Mouse (Mus musculus) liver, embryonic 15.5 days (tissue): ENCODE results near the gene Atp2b4. TPM values are rescaled to one million over a fixed set of nuclear protein-coding genes. Genes with fewer than 3 reads are reported as not detected.
"Not testable (repeated sequence)": the region's sequence is repeated elsewhere in the genome, so short reads cannot be mapped to it uniquely, and the experiment has no call there.

Experiments used
- ATAC-seq: fragments of 200-750 bp; cut with Nextera tagmentation; 2 replicates; pipeline ENCODE4 v1.8.0; 2017; ENCODE audit warnings: moderate number of reproducible peaks, mild to moderate bottlenecking, moderate library complexity; ENCODE audit not compliant: insufficient read depth
- H3K27ac ChIP-seq: fragments of 300-500 bp; sonication (generic); replicated peaks from 2 replicates; pipeline ENCODE4 v1.5.1; 2015; ENCODE audit warnings: mild to moderate bottlenecking, inconsistent platforms
- H3K27me3 ChIP-seq: fragments of 300-500 bp; sonication (generic); 2 replicates; pipeline ENCODE4 v1.6.1; 2015; ENCODE audit warnings: mild to moderate bottlenecking, inconsistent platforms
- H3K36me3 ChIP-seq: fragments of 300-500 bp; sonication (generic); replicated peaks from 2 replicates; pipeline ENCODE4 v1.6.1; 2015; ENCODE audit warnings: moderate library complexity, mild to moderate bottlenecking, inconsistent platforms
- H3K4me1 ChIP-seq: fragments of 300-500 bp; sonication (generic); replicated peaks from 2 replicates; pipeline ENCODE4 v1.6.1; 2015; ENCODE audit warnings: inconsistent platforms
- H3K4me2 ChIP-seq: fragments of 300-500 bp; sonication (generic); 2 replicates; pipeline ENCODE4 v1.6.1; 2015; ENCODE audit warnings: moderate library complexity, mild to moderate bottlenecking, inconsistent platforms
- H3K4me3 ChIP-seq: fragments of 300-500 bp; sonication (generic); replicated peaks from 2 replicates; pipeline ENCODE4 v1.5.1; 2015; ENCODE audit warnings: mild to moderate bottlenecking, inconsistent platforms
- H3K9ac ChIP-seq: fragments of 300-500 bp; sonication (generic); 2 replicates; pipeline ENCODE4 v1.6.1; 2015; ENCODE audit warnings: moderate library complexity, mild to moderate bottlenecking, inconsistent platforms
- H3K9me3 ChIP-seq: fragments of 300-500 bp; sonication (generic); replicated peaks from 2 replicates; pipeline ENCODE4 v1.6.1; 2016; ENCODE audit warnings: inconsistent platforms
- WGBS: fragments of 180-500 bp; shearing (Covaris S2); methylation state at CpG from one replicate; pipeline ENCODE4 v1.1.7; 2015; ENCODE audit warnings: mixed read lengths; ENCODE audit not compliant: insufficient replicate concordance; 5-methylcytosine and 5-hydroxymethylcytosine counted together
- polyA plus RNA-seq: library from polyadenylated mRNA; unstranded; fragments of >200 nt; fragmentation: Nextera tagmentation; extraction: Ambion mirVana; gene quantifications from 2 replicates; pipeline ENCODE4 v1.2.1, GENCODE M21; 2015

The Atp2b4 gene
- polyA plus RNA-seq, 1 experiment from 2014 or later = 37.6 TPM

GRCm38 (mm10) chr1:133670190-133670589, 130.7 kb downstream of the Atp2b4 start:
- H3K4me2 ChIP-seq = no peak overlapping the region
- ATAC-seq = no peak
- no peaks in the 10 kb centered on the region for H3K36me3 ChIP-seq
- no peaks in the 10 kb centered on the region for H3K9me3 ChIP-seq
- no peak overlapping the region for H3K9ac ChIP-seq
- no peak overlapping the region for H3K4me3 ChIP-seq
- 63% methylated on average over 12 of the region's 12 CpGs for WGBS
- H3K27ac ChIP-seq = no peak overlapping the region
- peaks cover 4% of the 10 kb centered on the region; the same call in 1 of the 2 replicates for H3K27me3 ChIP-seq
- H3K4me1 ChIP-seq = no peaks in the 10 kb centered on the region

GRCm38 (mm10) chr1:133668618-133669017, 132.2 kb downstream of the Atp2b4 start:
- no peak overlapping the region for H3K27ac ChIP-seq
- H3K4me3 ChIP-seq = no peak overlapping the region
- peaks cover 6% of the 10 kb centered on the region; the same call in 1 of the 2 replicates for H3K4me1 ChIP-seq
- H3K4me2 ChIP-seq = no peak overlapping the region
- H3K27me3 ChIP-seq = no peaks in the 10 kb centered on the region
- no peaks in the 10 kb centered on the region for H3K36me3 ChIP-seq
- WGBS = 72% methylated on average over 3 of the region's 3 CpGs
- no peaks in the 10 kb centered on the region for H3K9me3 ChIP-seq
- ATAC-seq = no peak
- no peak overlapping the region for H3K9ac ChIP-seq

- H3K27me3 ChIP-seq = no peaks in the 10 kb centered on the region
- H3K4me1 ChIP-seq = peaks cover 6% of the 10 kb centered on the region; the same call in 1 of the 2 replicates
- H3K27ac ChIP-seq = no peak overlapping the region
- no peaks in the 10 kb centered on the region for H3K9me3 ChIP-seq
- WGBS = 79% methylated on average over 7 of the region's 7 CpGs
- no peak for ATAC-seq
- H3K4me3 ChIP-seq = no peak overlapping the region
- H3K9ac ChIP-seq = no peak overlapping the region
- H3K36me3 ChIP-seq = no peaks in the 10 kb centered on the region
- no peak overlapping the region for H3K4me2 ChIP-seq
Observed at GRCm38 (mm10) chr1:133667721-133668120, 133.1 kb downstream of the Atp2b4 start.

- H3K9ac ChIP-seq, H3K27ac ChIP-seq, H3K27me3 ChIP-seq, H3K4me1 ChIP-seq, H3K36me3 ChIP-seq, H3K4me3 ChIP-seq, H3K9me3 ChIP-seq, ATAC-seq: not testable (repeated sequence)
- H3K4me2 ChIP-seq = 0 out of 2 replicates have a peak overlapping the region, but pooled peaks have one; percentile 41
- 63% methylated on average over 7 of the region's 8 CpGs for WGBS
Observed at GRCm38 (mm10) chr1:133665713-133666112, 135.1 kb downstream of the Atp2b4 start.

GRCm38 (mm10) chr1:133664203-133664970, 136.5 kb downstream of the Atp2b4 start:
- no peak overlapping the region for H3K9ac ChIP-seq
- peak overlapping the region; percentile 34 for H3K4me3 ChIP-seq
- H3K27me3 ChIP-seq = no peaks in the 10 kb centered on the region
- H3K4me1 ChIP-seq = peaks cover 16% of the 10 kb centered on the region
- 60% methylated on average over 11 of the region's 11 CpGs for WGBS
- no peak for ATAC-seq
- peak overlapping the region; percentile 41 for H3K4me2 ChIP-seq
- peaks cover 3% of the 10 kb centered on the region; the same call in 1 of the 2 replicates for H3K36me3 ChIP-seq
- peak overlapping the region; percentile 67 for H3K27ac ChIP-seq
- no peaks in the 10 kb centered on the region for H3K9me3 ChIP-seq

DNA sequence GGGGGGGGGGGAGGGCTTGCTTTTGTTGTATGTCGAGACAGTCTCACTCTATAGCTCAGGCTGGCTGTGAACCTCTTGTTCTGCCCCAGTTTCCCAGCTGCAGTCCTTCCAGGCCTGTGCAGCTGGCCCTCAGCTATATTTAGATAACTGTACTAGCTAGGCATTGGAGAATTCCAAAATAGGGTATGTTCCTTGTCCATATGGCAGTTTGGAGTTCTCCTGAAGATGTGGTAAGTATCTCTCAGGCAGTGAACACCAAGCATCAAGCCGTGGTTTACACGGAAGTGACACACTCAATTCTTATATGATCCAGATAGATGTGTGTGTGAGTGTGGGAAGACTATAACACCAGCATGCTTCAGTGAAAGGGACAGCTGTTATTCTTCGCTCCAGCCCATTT, 137.4 kb downstream of the Atp2b4 start:
- 69% methylated on average over 4 of the region's 4 CpGs for WGBS
- H3K4me2 ChIP-seq = no peak overlapping the region
- H3K4me1 ChIP-seq = peaks cover 26% of the 10 kb centered on the region
- ATAC-seq = no peak
- H3K9ac ChIP-seq = no peak overlapping the region
- H3K27me3 ChIP-seq = no peaks in the 10 kb centered on the region
- H3K36me3 ChIP-seq = peaks cover 12% of the 10 kb centered on the region
- H3K9me3 ChIP-seq = no peaks in the 10 kb centered on the region
- H3K27ac ChIP-seq = 0 out of 2 replicates have a peak overlapping the region, but pooled peaks have one; percentile 67
- H3K4me3 ChIP-seq = no peak overlapping the region

GRCm38 (mm10) chr1:133662941-133663340, 137.9 kb downstream of the Atp2b4 start:
- no peak overlapping the region for H3K4me3 ChIP-seq
- H3K4me2 ChIP-seq = no peak overlapping the region
- no peak overlapping the region for H3K27ac ChIP-seq
- ATAC-seq = no peak
- H3K36me3 ChIP-seq = peaks cover 17% of the 10 kb centered on the region
- WGBS = 85% methylated on average over 7 of the region's 7 CpGs
- no peak overlapping the region for H3K9ac ChIP-seq
- H3K27me3 ChIP-seq = no peaks in the 10 kb centered on the region
- H3K9me3 ChIP-seq = no peaks in the 10 kb centered on the region
- H3K4me1 ChIP-seq = peaks cover 26% of the 10 kb centered on the region

- peak within 1 kb of the TSS; percentile 93 for H3K9ac ChIP-seq
- peaks cover 40% of the 10 kb centered on the region for H3K4me1 ChIP-seq
- H3K36me3 ChIP-seq = peaks cover 31% of the 10 kb centered on the region
- H3K9me3 ChIP-seq = no peaks in the 10 kb centered on the region
- H3K27me3 ChIP-seq = no peaks in the 10 kb centered on the region
- peak within 1 kb of the TSS; percentile 90 for H3K4me3 ChIP-seq
- H3K4me2 ChIP-seq = peak within 1 kb of the TSS; percentile 76
- WGBS = 2% methylated on average over 26 of the region's 26 CpGs
- peak; percentile 99 for ATAC-seq
- H3K27ac ChIP-seq = peak within 1 kb of the TSS; percentile 87
Observed at GRCm38 (mm10) chr1:133661203-133661933, 139.5 kb downstream of the Atp2b4 start, which contains the start of gene Gm38394. TSS of gene Gm38394 (minus strand) at chr1:133661318.

- under 1% methylated on average over 41 of the region's 41 CpGs for WGBS
Observed at GRCm38 (mm10) chr1:133660466-133661202, 140.2 kb downstream of the Atp2b4 start, which contains the start of gene Zbed6. TSS of gene Zbed6 (minus strand) at chr1:133660885.

DNA sequence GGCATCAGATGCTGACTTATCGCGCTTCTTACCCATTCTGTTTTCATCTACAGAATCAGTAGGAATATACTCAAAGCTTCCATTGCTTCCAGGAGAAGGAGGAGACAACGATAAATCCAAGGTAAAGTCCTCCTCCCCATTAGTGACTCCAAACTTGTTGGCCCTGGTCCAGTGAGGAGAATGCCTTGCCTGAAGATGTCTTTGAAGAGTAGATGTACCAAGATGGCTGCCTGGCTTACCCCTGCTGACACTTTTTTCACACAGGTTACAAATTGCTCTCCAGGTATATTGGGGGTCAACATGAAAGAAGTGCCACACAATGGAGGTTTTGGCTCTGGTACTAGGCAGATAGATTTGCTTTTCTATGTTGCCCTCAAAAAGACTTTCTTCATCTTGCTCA, 142.0 kb downstream of the Atp2b4 start:
- peaks cover 41% of the 10 kb centered on the region for H3K36me3 ChIP-seq
- 92% methylated on average over 3 of the region's 3 CpGs for WGBS

More at GRCm38 (mm10) chr1:133660466-133661202, 140.2 kb downstream of the Atp2b4 start, which contains the start of gene Zbed6:
- H3K4me3 ChIP-seq = peak within 1 kb of the TSS; percentile 90
- H3K9ac ChIP-seq = peak within 1 kb of the TSS; percentile 93
- H3K27me3 ChIP-seq = no peaks in the 10 kb centered on the region
- peak within 1 kb of the TSS; percentile 87 for H3K27ac ChIP-seq
- peaks cover 40% of the 10 kb centered on the region for H3K4me1 ChIP-seq
- peak within 1 kb of the TSS; percentile 76 for H3K4me2 ChIP-seq
- H3K9me3 ChIP-seq = no peaks in the 10 kb centered on the region
- peak; percentile 76 for ATAC-seq
- peaks cover 35% of the 10 kb centered on the region for H3K36me3 ChIP-seq

More for the DNA sequence above, 142.0 kb downstream of the Atp2b4 start:
- no peak overlapping the region for H3K4me3 ChIP-seq
- H3K4me2 ChIP-seq = no peak overlapping the region
- no peak for ATAC-seq
- no peaks in the 10 kb centered on the region for H3K9me3 ChIP-seq
- H3K27me3 ChIP-seq = no peaks in the 10 kb centered on the region
- H3K27ac ChIP-seq = no peak overlapping the region
- H3K4me1 ChIP-seq = peaks cover 41% of the 10 kb centered on the region
- H3K9ac ChIP-seq = no peak overlapping the region
